Mouse (Mus musculus): ENCODE measurements at regions not wholly inside any gene's neighbourhood (a gene's known extent, or its start where the extent isn't known, plus 50 kb on each side); places are given as distances from the start of the nearest gene placed in this dataset.
"Not testable (repeated sequence)": the region's sequence is repeated elsewhere in the genome, so short reads cannot be mapped to it uniquely, and the experiment has no call there.

DNA sequence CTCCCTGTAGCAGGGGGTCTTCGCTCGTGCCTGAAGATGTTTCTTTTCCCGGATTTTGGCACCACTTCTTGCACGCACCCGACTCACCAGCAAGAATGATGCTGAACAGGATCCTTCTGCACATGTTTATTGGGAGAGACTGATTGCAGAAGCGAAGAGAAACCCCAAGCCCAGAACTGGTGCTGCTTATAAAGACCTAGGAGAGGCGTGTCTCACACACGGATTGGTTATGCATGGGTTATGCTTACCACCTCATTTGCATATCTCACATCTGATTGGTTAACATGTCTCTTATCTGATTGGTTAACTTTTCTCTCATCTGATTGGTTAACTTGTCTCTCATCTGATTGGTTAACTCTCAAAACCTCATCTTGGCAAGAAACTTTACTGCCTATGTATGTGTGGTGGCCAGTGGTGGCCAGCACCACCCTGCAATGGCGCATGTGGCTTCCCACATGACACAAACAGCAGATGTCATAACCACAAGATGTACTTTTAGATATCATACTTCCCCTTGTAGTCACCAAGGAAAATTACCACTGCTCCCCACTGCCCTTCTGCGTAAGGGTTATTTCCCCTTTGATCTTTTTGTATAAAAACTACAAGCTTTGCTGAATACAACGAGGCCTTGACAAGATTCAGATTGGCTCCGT lies 125.8 kb upstream of the Ubl3 start:
- not testable (repeated sequence) for TF ChIP-seq CTCF, EP300 (IDR thresholded peaks at IDR 0.05; ENCODE audit: low read depth)

Measured in liver, embryonic 14.5 days (tissue).